Mouse (Mus musculus) neural tube, embryonic 14.5 days (tissue): Measurements from ENCODE around the gene Mlx. TPM values are rescaled to one million over a fixed set of nuclear protein-coding genes. Genes with fewer than 3 reads are reported as not detected.

Source experiments
- ATAC-seq: fragments of 200-750 bp; cut with Nextera tagmentation; 2 replicates; pipeline ENCODE4 v1.8.0; 2017; ENCODE audit warnings: low read depth, mild to moderate bottlenecking, moderate TSS enrichment, moderate library complexity
- H3K27ac ChIP-seq: fragments of 300-500 bp; sonication (generic); 2 replicates; pipeline ENCODE4 v1.5.1; 2014; ENCODE audit warnings: low read depth, mild to moderate bottlenecking, control low read depth, low read length, moderate library complexity, mixed read lengths
- H3K27me3 ChIP-seq: fragments of 300-500 bp; sonication (generic); 2 replicates; pipeline ENCODE4 v1.6.1; 2014; ENCODE audit warnings: low read length; ENCODE audit not compliant: control insufficient read depth, insufficient read depth
- H3K36me3 ChIP-seq: fragments of 300-500 bp; sonication (generic); 2 replicates; pipeline ENCODE4 v1.6.1; 2014; ENCODE audit warnings: low read length, mixed read lengths; ENCODE audit not compliant: control insufficient read depth, insufficient read depth
- H3K4me1 ChIP-seq: fragments of 300-500 bp; sonication (generic); 2 replicates; pipeline ENCODE4 v1.6.1; 2014; ENCODE audit warnings: low read length; ENCODE audit not compliant: control insufficient read depth, insufficient read depth
- H3K4me2 ChIP-seq: fragments of 300-500 bp; sonication (generic); 2 replicates; pipeline ENCODE4 v1.6.1; 2014; ENCODE audit warnings: mild to moderate bottlenecking, low read depth, low read length, control low read depth
- H3K4me3 ChIP-seq: fragments of 300-500 bp; sonication (generic); 2 replicates; pipeline ENCODE4 v1.5.1; 2014; ENCODE audit warnings: low read depth, low read length, control low read depth, mixed read lengths
- H3K9ac ChIP-seq: fragments of 300-500 bp; sonication (generic); replicated peaks from 2 replicates; pipeline ENCODE4 v1.6.1; 2014; ENCODE audit warnings: low read depth, mild to moderate bottlenecking, control low read depth, low read length, mixed read lengths
- H3K9me3 ChIP-seq: fragments of 300-500 bp; sonication (generic); 2 replicates; pipeline ENCODE4 v1.6.1; 2016; ENCODE audit warnings: low read length; ENCODE audit not compliant: control insufficient read depth
- WGBS: fragments of 180-500 bp; shearing (Covaris S2); extraction: QIAGEN DNeasy Blood & Tissue Kit; methylation state at CpG from one replicate; pipeline ENCODE4 v1.1.7; 2014; 5-methylcytosine and 5-hydroxymethylcytosine counted together
- polyA plus RNA-seq: library from polyadenylated mRNA; unstranded; fragments of >200 nt; fragmentation: Nextera tagmentation; extraction: Ambion mirVana; gene quantifications from 2 replicates; pipeline ENCODE4 v1.2.1, GENCODE M21; 2014

Mlx gene
- 84.6 and 95.7 TPM in 2 replicates for polyA plus RNA-seq

DNA sequence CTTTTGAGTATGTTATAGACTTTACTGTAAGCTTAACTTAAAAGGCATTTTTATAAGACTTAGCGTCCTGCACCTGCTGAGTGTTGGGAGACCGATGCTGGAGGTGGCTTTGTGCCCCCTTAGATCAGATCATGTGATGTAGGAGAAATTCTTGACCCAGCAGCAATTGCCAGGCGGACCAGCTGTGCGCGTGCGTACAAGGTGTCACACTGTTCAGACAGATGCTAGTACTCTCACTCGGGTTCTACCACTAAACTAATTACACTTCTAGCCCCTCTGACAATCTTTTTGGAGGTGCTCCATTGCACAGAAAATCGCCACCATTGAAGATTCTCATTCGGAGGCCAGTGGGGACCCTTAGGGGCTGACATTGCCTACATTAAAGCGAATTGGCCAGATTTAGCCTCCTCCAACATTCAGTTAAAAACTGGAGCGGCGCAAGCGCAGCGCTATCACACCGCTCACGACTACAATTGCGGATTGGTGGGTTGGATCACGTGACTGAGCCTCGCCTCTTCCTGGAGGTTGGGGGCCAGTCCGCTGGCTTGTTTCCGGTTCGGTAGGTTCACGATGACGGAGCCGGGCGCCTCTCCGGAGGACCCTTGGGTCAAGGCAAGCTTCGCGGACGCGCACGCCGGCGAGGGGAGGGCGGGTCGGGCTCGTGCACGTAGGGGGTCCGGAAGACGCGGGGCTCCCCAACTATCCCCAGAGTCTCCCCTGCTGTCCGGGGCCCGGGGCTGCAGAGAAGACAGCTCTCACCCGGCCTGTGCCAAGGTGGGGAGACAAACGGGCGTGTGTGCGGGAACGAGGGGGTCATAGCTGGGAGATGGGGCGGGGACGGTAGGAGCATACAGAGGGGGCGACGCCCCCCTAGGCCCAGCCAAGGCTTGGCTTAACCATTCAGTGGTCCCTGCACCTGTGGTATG lies at the start of gene Mlx:
Gene Mlx (plus strand): TSS at position 522 of the 926 bp plus-strand sequence.
- Histone ChIP-seq H3K4me2 (peak within 1 kb of the TSS; percentile 100), H3K27ac (peak within 1 kb of the TSS; percentile 75), H3K4me3 (peak within 1 kb of the TSS; percentile 75), H3K36me3 (peaks cover 34% of the 10 kb centered on the region), H3K27me3 (no peaks in the 10 kb centered on the region), H3K4me1 (peaks cover 27% of the 10 kb centered on the region), H3K9ac (peak within 1 kb of the TSS; percentile 83), H3K9me3 (no peaks in the 10 kb centered on the region)
- peak; percentile 85 for ATAC-seq
- WGBS = under 1% methylated on average over 50 of the region's 52 CpGs

DNA sequence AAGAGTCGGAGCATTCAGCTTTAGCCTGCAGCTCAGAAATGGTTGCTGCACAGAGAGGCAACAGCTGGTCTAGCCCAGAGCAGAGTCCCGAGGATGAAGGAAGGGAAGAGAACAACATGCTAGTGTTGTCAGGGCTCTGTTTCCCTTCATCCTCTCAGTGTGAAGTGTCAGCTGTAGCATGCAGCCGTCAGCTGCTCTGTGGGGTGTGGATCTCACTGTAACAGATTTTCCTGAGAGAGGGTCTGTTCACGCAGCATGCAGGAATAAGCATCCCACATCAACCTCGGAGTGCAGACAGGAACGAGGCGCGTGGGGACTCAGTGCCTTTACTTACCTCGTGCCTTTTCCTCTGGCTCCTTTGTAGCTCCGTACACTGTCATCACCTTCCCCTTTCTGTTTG lies 49.3 kb upstream of the Mlx start:
- H3K36me3 ChIP-seq = peaks cover 89% of the 10 kb centered on the region
- no peak for ATAC-seq

DNA sequence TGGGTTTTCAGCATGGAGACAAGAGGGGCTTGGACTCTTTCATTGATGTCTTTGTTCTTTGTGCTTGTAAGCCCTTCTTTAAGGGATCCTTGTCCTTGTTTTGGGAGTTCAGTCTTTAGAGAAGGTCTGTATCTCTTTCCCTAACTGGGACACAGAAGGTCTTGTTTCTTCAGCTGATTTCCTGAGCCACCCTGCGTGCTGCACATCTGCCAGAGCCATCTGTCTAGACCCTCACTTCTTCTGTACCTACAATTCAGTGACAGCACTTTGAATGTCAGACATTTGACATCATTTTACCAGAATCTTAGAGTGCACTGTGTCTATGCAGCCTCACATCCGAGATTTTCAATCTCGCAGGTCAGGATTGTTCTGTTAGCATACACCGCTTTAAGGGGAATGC lies 41.3 kb upstream of the Mlx start:
- Histone ChIP-seq H3K4me2 (no peak overlapping the region), H3K4me1 (no peaks in the 10 kb centered on the region), H3K27ac (no peak overlapping the region), H3K36me3 (peaks cover 96% of the 10 kb centered on the region), H3K27me3 (no peaks in the 10 kb centered on the region), H3K9me3 (no peaks in the 10 kb centered on the region), H3K4me3 (no peak overlapping the region), H3K9ac (no peak overlapping the region)
- no peak for ATAC-seq
- WGBS = 94% methylated on average over 4 of the region's 4 CpGs

More for the DNA sequence above, 49.3 kb upstream of the Mlx start:
- H3K9ac ChIP-seq = no peak overlapping the region
- no peaks in the 10 kb centered on the region for H3K27me3 ChIP-seq
- H3K4me2 ChIP-seq = no peak overlapping the region
- no peaks in the 10 kb centered on the region for H3K9me3 ChIP-seq
- H3K27ac ChIP-seq = no peak overlapping the region
- WGBS = 84% methylated on average over 10 of the region's 10 CpGs
- H3K4me1 ChIP-seq = no peaks in the 10 kb centered on the region
- H3K4me3 ChIP-seq = no peak overlapping the region

DNA sequence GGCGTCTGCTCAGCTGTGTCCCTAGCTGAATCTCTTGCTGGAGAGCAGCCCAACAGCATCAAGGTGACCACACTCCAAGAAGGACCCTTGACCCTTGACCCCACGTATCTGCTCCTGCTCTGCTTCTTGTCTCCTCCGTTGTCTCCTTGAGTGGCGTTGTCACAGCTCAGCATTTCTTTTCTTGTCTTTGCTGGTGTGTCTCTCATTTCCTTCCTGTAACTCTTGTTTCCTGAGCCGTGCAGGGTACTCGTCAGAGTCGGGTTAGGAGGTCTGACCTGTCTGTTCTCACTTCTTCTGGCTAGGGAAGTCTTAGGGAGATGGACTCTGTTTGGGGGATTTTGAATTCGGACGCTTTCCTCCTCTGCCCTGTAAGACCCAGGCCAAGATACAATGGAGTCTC lies 40.6 kb upstream of the Mlx start:
- no peaks in the 10 kb centered on the region for H3K9me3 ChIP-seq
- H3K4me1 ChIP-seq = no peaks in the 10 kb centered on the region
- H3K27me3 ChIP-seq = no peaks in the 10 kb centered on the region
- 81% methylated on average over 9 of the region's 9 CpGs for WGBS
- no peak overlapping the region for H3K27ac ChIP-seq
- H3K9ac ChIP-seq = no peak overlapping the region
- no peak overlapping the region for H3K4me2 ChIP-seq
- no peak overlapping the region for H3K4me3 ChIP-seq
- peaks cover 97% of the 10 kb centered on the region for H3K36me3 ChIP-seq
- no peak for ATAC-seq

DNA sequence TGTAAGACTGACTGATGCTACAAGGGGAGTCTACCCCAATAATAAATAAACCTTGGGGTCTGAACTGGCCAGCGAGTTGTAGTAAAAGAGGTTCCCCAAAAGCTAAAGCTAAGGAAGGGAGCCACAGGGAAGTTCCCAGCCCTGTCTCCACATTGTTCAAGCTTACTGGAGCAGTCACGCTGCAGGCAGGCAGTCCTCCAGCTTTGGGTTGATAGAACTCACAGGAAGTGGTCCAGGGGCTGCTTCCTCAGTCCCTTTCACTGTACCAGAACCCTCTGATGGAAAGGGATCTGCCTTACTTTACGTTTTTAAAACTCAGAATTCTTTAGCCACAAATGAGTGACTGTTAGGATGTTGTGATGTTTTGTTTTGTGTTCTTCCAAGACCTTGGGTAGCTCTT lies 39.6 kb upstream of the Mlx start:
- no peaks in the 10 kb centered on the region for H3K27me3 ChIP-seq
- no peaks in the 10 kb centered on the region for H3K9me3 ChIP-seq
- no peak overlapping the region for H3K4me3 ChIP-seq
- peaks cover 94% of the 10 kb centered on the region for H3K36me3 ChIP-seq
- no peak overlapping the region for H3K9ac ChIP-seq
- no peak overlapping the region for H3K27ac ChIP-seq
- H3K4me1 ChIP-seq = no peaks in the 10 kb centered on the region
- no peak overlapping the region for H3K4me2 ChIP-seq
- WGBS = 86% methylated on average over 3 of the region's 3 CpGs
- no peak for ATAC-seq

DNA sequence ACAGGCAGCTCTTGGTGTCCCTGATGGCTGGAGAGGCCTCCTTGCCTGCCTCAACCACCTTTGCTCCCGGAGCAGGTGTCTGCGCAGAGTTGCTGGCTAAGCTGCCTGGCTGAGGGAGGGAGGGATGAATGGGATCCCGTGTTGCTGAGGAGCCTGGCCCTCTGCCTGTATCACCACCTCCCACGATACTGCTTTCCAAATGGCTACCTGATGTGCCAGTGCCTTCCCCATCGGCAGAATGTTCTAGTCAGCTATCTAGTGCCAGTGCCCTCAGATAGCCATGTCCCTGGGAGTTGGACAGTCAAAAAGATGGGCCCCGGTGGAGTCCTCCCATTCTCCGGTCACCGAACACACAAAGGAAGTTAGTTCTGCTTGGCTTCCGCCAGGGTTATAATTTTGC lies 36.7 kb upstream of the Mlx start:
- no peak for ATAC-seq
- Histone ChIP-seq H3K4me2 (no peak overlapping the region), H3K4me3 (no peak overlapping the region), H3K9ac (no peak overlapping the region), H3K9me3 (no peaks in the 10 kb centered on the region), H3K4me1 (no peaks in the 10 kb centered on the region), H3K27me3 (no peaks in the 10 kb centered on the region), H3K36me3 (peaks cover 79% of the 10 kb centered on the region), H3K27ac (no peak overlapping the region)
- WGBS = 85% methylated on average over 9 of the region's 9 CpGs

DNA sequence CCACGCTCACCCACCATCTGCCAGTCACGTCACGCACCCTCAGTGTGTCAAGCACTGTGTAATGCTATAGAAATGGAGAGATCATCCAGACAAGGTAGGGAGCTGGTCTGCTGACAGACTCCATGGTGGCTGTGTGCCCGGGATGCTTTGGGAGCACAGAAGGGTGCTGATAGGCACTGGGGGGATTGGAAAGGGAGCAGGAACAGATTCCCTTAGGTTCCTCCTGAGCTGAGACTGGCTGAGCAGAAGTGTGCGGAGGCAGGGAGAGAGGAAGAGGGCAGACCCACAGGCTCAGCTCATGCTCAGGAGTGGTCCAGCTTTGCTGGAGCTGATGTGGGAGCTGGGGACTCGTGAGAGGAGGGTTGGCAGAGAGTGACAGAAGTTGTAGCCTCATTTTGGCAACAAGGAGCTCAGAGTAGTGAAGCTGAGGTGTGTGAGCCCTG lies 36.0 kb upstream of the Mlx start:
- ATAC-seq = no peak
- no peak overlapping the region for H3K4me2 ChIP-seq
- H3K36me3 ChIP-seq = peaks cover 79% of the 10 kb centered on the region
- H3K27ac ChIP-seq = no peak overlapping the region
- no peaks in the 10 kb centered on the region for H3K9me3 ChIP-seq
- H3K9ac ChIP-seq = no peak overlapping the region
- H3K27me3 ChIP-seq = no peaks in the 10 kb centered on the region
- H3K4me3 ChIP-seq = no peak overlapping the region
- 90% methylated on average over 6 of the region's 6 CpGs for WGBS
- H3K4me1 ChIP-seq = no peaks in the 10 kb centered on the region

DNA sequence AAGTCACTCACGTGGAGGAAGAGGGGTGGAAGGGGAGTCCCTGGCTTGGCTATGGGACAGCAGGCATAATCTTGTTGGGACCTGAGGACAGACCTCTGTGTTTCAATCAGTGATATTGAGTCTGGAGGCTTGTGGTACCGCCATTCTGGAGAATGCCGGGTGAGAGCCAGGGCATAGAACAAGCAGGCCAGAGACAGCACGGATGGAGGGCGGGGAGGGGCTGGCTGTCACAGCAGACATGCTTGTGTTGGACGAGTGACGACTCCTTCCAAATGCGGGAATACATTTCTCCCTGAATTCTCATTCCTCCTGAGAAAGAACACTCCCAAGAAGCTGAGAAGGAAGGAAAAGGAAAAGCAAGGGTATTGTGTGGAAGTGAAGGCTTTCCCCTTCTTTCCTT lies 35.5 kb upstream of the Mlx start:
- WGBS = 88% methylated on average over 8 of the region's 8 CpGs
- no peaks in the 10 kb centered on the region for H3K4me1 ChIP-seq
- no peaks in the 10 kb centered on the region for H3K9me3 ChIP-seq
- H3K27me3 ChIP-seq = no peaks in the 10 kb centered on the region
- H3K27ac ChIP-seq = no peak overlapping the region
- H3K36me3 ChIP-seq = peaks cover 79% of the 10 kb centered on the region
- H3K9ac ChIP-seq = no peak overlapping the region
- no peak overlapping the region for H3K4me3 ChIP-seq
- H3K4me2 ChIP-seq = no peak overlapping the region
- ATAC-seq = no peak

DNA sequence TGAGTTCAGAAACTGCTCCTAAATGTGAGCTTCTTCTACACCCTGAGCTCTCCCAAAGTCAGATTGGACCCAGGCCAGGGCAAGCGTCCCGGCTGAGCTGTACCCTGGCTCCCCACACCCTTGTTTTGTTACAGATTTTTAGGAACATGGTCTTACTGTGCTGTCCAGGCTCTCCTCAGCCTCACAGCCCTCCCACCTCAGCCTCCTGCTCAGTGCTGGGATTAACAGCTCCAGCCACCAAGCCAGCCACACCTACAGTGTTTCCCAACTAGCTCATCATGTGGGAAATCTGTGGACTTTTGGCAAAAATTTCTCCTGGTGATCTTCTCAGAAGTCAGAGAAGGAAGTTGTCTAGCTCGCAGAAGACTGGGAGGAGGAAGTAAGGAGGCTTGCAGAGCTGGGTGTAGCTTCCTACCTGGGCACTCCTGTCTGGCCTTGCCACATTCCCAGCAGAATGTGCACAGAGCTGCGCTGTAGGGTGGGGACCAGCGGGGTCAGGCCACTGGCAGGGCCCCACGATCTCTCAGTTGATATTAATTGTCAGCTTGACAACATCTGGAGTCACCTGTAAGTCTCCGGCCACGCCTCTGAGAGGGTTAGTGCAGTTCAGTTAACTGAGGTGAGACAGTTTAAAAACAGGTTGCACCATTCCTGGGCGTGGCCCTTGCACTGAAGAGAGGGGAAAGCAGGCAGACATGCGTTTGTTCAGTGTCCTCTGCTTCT lies 34.2 kb upstream of the Mlx start:
- Histone ChIP-seq H3K4me2 (no peak overlapping the region), H3K27ac (peak overlapping the region; percentile 5; the same call in 1 of the 2 replicates), H3K9ac (no peak overlapping the region), H3K9me3 (no peaks in the 10 kb centered on the region), H3K27me3 (no peaks in the 10 kb centered on the region), H3K36me3 (peaks cover 74% of the 10 kb centered on the region), H3K4me3 (no peak overlapping the region), H3K4me1 (no peaks in the 10 kb centered on the region)
- no peak for ATAC-seq
- 92% methylated on average over 10 of the region's 10 CpGs for WGBS
